Mouse (Mus musculus): ENCODE measurements around the gene Rpl7l1. TPM values are rescaled to one million over a fixed set of nuclear protein-coding genes. Genes with fewer than 3 reads are reported as not detected.

Rpl7l1 gene
- polyA plus RNA-seq, 1 experiment = 13.7 TPM

DNA sequence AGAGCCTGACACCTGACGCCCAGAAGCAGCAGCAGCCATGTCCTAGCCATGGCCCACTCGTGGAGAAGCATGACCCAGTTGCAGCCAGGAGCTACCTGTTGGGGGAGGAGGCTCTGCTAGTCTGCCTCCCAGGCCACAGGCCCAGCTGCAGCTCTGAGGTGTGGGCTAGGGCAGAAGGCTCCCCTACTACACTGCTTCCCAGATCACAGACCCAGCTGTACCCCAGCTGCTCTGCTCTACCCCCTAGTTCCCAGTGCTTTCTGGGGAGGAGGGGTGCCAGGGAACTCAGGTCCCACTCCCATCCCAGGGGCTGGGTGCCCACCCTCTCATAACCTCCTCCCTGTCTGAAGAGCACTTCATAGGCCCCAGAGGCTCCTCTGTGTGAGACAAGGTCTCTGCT lies 18.9 kb downstream of the Rpl7l1 start, which contains the start of gene Ptcra:
Gene Ptcra, minus strand, starts transcription at position 169 of the 400 bp plus-strand sequence.
- H3K36me3 ChIP-seq (ENCODE audit: control insufficient read depth, insufficient read depth, low read length) = no peaks in the 10 kb centered on the region
- H3K27me3 ChIP-seq (ENCODE audit: control insufficient read depth, insufficient read depth, low read length) = no peaks in the 10 kb centered on the region
- H3K4me1 ChIP-seq (ENCODE audit: control insufficient read depth, insufficient read depth, insufficient read length) = no peaks in the 10 kb centered on the region
- 66% methylated on average over 2 of the region's 2 CpGs for WGBS
- no peak within 1 kb of the TSS for H3K4me3 ChIP-seq (ENCODE audit: extremely low read depth, insufficient read depth, insufficient read length)
- TF ChIP-seq CTCF (IDR thresholded peaks at IDR 0.05; ENCODE audit: extremely low read depth, insufficient read depth, insufficient read length, insufficient replicate concordance) (no peak), POLR2A (IDR thresholded peaks at IDR 0.05; ENCODE audit: low read depth, low read length) (no peak)
- no peak for DNase-seq (ENCODE audit: low read depth in 1 of 2, low spot score in 2 of 2)
- no peak within 1 kb of the TSS for H3K27ac ChIP-seq (ENCODE audit: insufficient read depth, low read length)

DNA sequence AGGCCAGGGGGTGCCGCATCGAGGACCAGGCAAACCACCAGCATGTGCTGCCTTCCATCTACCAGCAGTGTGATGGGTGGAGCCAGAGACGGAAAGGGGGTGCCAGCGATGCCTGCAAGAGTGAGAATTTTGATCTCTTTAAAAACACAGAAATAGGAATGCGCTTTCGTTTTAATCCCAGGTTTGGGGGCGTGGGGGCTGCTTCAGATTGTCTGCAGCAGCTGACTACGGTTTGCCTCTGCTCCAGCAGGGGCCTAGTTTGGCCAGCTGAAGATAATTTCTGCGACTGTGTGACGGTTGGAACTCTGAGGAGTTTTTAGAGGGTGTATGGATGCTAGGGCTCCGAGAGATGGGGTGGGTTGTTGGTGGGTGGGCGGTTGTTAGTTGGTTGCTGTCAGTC lies 23.7 kb downstream of the Rpl7l1 start:
- H3K27me3 ChIP-seq (ENCODE audit: control insufficient read depth, insufficient read depth, low read length) = no peaks in the 10 kb centered on the region
- TF ChIP-seq POLR2A (IDR thresholded peaks at IDR 0.05; ENCODE audit: low read depth, low read length) (no peak), CTCF (IDR thresholded peaks at IDR 0.05; ENCODE audit: extremely low read depth, insufficient read depth, insufficient read length, insufficient replicate concordance) (no peak)
- no peak overlapping the region for H3K27ac ChIP-seq (ENCODE audit: insufficient read depth, low read length)
- WGBS = 90% methylated on average over 12 of the region's 12 CpGs
- no peak for DNase-seq (ENCODE audit: low read depth in 1 of 2, low spot score in 2 of 2)
- no peaks in the 10 kb centered on the region for H3K4me1 ChIP-seq (ENCODE audit: control insufficient read depth, insufficient read depth, insufficient read length)
- no peak overlapping the region for H3K4me3 ChIP-seq (ENCODE audit: extremely low read depth, insufficient read depth, insufficient read length)
- no peaks in the 10 kb centered on the region for H3K36me3 ChIP-seq (ENCODE audit: control insufficient read depth, insufficient read depth, low read length)

GRCm38 (mm10) chr17:46751794-46752556 lies 30.5 kb downstream of the Rpl7l1 start, which contains the start of gene Cnpy3:
Cnpy3 (minus strand) TSS chr17:46752214.
- peak within 1 kb of the TSS; percentile 95 for H3K4me3 ChIP-seq (ENCODE audit: extremely low read depth, insufficient read depth, insufficient read length)
- H3K4me1 ChIP-seq (ENCODE audit: control insufficient read depth, insufficient read depth, insufficient read length) = peaks cover 11% of the 10 kb centered on the region; the same call in 1 of the 2 replicates

DNA sequence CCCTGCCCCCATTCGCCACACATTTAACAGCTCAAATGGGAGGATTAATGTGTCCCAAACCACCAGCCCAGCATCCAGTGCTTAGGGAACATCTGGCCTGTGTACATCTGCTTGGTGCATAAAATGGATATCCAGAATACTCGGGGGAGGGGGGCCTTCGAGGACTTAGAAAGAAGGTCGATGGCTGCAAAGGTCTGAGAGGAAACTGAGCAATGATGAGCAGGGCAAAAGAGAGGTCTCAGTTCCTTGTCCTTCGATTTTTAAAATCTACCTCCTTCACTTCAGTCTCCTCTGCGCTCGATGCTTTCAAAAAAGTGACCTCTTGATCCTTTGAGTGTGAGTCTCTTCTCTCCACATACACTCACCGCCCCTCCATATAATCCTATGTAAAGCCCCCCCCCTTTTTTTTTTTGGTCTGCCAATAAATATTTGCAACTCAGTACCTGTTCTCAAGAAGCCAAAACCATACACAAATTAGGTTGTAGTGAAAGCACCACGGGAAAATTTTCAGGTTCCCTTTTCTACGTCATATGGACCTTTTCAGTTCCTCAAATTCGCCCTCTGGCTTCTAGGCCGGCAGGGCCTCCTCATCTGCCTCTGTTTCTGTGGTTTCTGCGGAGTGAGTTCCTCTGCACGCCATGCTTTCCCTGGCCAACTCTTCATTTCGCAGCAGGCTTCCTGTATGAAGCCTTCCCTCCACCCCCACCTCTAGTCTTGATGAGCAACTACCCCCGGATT lies 31.2 kb downstream of the Rpl7l1 start:
- Histone ChIP-seq H3K27ac (ENCODE audit: insufficient read depth, low read length) (peak overlapping the region; percentile 97), H3K27me3 (ENCODE audit: control insufficient read depth, insufficient read depth, low read length) (no peaks in the 10 kb centered on the region), H3K4me1 (ENCODE audit: control insufficient read depth, insufficient read depth, insufficient read length) (peaks cover 11% of the 10 kb centered on the region; the same call in 1 of the 2 replicates), H3K4me3 (ENCODE audit: extremely low read depth, insufficient read depth, insufficient read length) (peak overlapping the region; percentile 95), H3K36me3 (ENCODE audit: control insufficient read depth, insufficient read depth, low read length) (peaks cover 11% of the 10 kb centered on the region)
- TF ChIP-seq CTCF (IDR thresholded peaks at IDR 0.05; ENCODE audit: extremely low read depth, insufficient read depth, insufficient read length, insufficient replicate concordance) (no peak), POLR2A (IDR thresholded peaks at IDR 0.05; ENCODE audit: low read depth, low read length) (peak; percentile 23; the same call in 1 of the 2 replicates)
- DNase-seq (ENCODE audit: low read depth in 1 of 2, low spot score in 2 of 2) = peak; percentile 78 to 91
- 3% methylated on average over 16 of the region's 16 CpGs for WGBS

More at GRCm38 (mm10) chr17:46751794-46752556, 30.5 kb downstream of the Rpl7l1 start, which contains the start of gene Cnpy3:
- Histone ChIP-seq H3K27me3 (ENCODE audit: control insufficient read depth, insufficient read depth, low read length) (no peaks in the 10 kb centered on the region), H3K27ac (ENCODE audit: insufficient read depth, low read length) (peak within 1 kb of the TSS; percentile 97), H3K36me3 (ENCODE audit: control insufficient read depth, insufficient read depth, low read length) (peaks cover 7% of the 10 kb centered on the region; the same call in 1 of the 2 replicates)
- WGBS = under 1% methylated on average over 58 of the region's 58 CpGs
- peak; percentile 97 to 98 for DNase-seq (ENCODE audit: low read depth in 1 of 2, low spot score in 2 of 2)
- TF ChIP-seq CTCF (IDR thresholded peaks at IDR 0.05; ENCODE audit: extremely low read depth, insufficient read depth, insufficient read length, insufficient replicate concordance) (no peak), POLR2A (IDR thresholded peaks at IDR 0.05; ENCODE audit: low read depth, low read length) (peak; percentile 73)

- DNase-seq (ENCODE audit: low read depth in 1 of 2, low spot score in 2 of 2) = no peak
- H3K27ac ChIP-seq (ENCODE audit: insufficient read depth, low read length) = peak overlapping the region; percentile 97
- no peaks in the 10 kb centered on the region for H3K27me3 ChIP-seq (ENCODE audit: control insufficient read depth, insufficient read depth, low read length)
- TF ChIP-seq CTCF (IDR thresholded peaks at IDR 0.05; ENCODE audit: extremely low read depth, insufficient read depth, insufficient read length, insufficient replicate concordance) (no peak), POLR2A (IDR thresholded peaks at IDR 0.05; ENCODE audit: low read depth, low read length) (no peak)
- H3K4me3 ChIP-seq (ENCODE audit: extremely low read depth, insufficient read depth, insufficient read length) = peak overlapping the region; percentile 95; the same call in 1 of the 2 replicates
- peaks cover 13% of the 10 kb centered on the region for H3K36me3 ChIP-seq (ENCODE audit: control insufficient read depth, insufficient read depth, low read length)
- H3K4me1 ChIP-seq (ENCODE audit: control insufficient read depth, insufficient read depth, insufficient read length) = peaks cover 11% of the 10 kb centered on the region; the same call in 1 of the 2 replicates
- WGBS = 29% methylated on average over 4 of the region's 4 CpGs
Measured at GRCm38 (mm10) chr17:46750580-46750979, 31.9 kb downstream of the Rpl7l1 start.

DNA sequence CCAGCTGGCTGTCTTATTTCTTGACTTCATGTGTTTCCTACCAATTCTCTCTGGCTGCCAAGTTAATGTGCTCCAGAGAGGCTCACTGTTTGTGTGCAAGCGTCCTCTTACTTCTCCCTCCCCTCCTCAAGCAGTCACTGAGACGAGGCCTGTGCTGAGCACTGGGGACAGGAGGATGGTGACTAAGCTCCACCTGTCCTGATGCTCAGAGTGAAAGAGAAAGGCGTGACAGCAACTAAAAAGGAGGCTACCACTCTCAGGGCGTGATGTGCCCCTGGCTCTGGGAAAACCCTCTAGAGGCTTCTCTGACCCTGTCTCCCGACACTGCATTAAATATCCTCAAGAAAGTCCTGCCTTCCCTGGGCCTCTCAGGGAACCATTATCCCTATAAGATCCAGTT lies 33.2 kb downstream of the Rpl7l1 start:
- TF ChIP-seq POLR2A (IDR thresholded peaks at IDR 0.05; ENCODE audit: low read depth, low read length) = no peak
- no peak for TF ChIP-seq CTCF (IDR thresholded peaks at IDR 0.05; ENCODE audit: extremely low read depth, insufficient read depth, insufficient read length, insufficient replicate concordance)
- DNase-seq (ENCODE audit: low read depth in 1 of 2, low spot score in 2 of 2) = no peak
- peaks cover 19% of the 10 kb centered on the region for H3K36me3 ChIP-seq (ENCODE audit: control insufficient read depth, insufficient read depth, low read length)
- H3K4me1 ChIP-seq (ENCODE audit: control insufficient read depth, insufficient read depth, insufficient read length) = peaks cover 11% of the 10 kb centered on the region; the same call in 1 of the 2 replicates
- WGBS = 66% methylated on average over 5 of the region's 5 CpGs
- H3K27me3 ChIP-seq (ENCODE audit: control insufficient read depth, insufficient read depth, low read length) = no peaks in the 10 kb centered on the region
- H3K27ac ChIP-seq (ENCODE audit: insufficient read depth, low read length) = peak overlapping the region; percentile 2; the same call in 1 of the 2 replicates
- H3K4me3 ChIP-seq (ENCODE audit: extremely low read depth, insufficient read depth, insufficient read length) = no peak overlapping the region
